Mouse (Mus musculus) E14TG2a.4 (cell line): Measurements from ENCODE around the gene Bcap29.
"Not testable (repeated sequence)": the region's sequence is repeated elsewhere in the genome, so short reads cannot be mapped to it uniquely, and the experiment has no call there.

Experiments
- H3K27me3 ChIP-seq: 2 replicates; pipeline ENCODE4 v1.6.1; 2014; ENCODE audit warnings: low read length, control low read depth; ENCODE audit not compliant: insufficient read depth
- H3K36me3 ChIP-seq: 2 replicates; pipeline ENCODE4 v1.6.1; 2014; ENCODE audit warnings: low read length, control low read depth; ENCODE audit not compliant: insufficient read depth
- H3K4me1 ChIP-seq: replicated peaks from 2 replicates; pipeline ENCODE4 v1.6.1; 2014; ENCODE audit warnings: low read depth, low read length, control low read depth
- H3K4me3 ChIP-seq: replicated peaks from 2 replicates; pipeline ENCODE4 v1.5.1; 2014; ENCODE audit warnings: mild to moderate bottlenecking, low read length
- H3K9me3 ChIP-seq: 2 replicates; pipeline ENCODE4 v1.6.1; 2014; ENCODE audit warnings: low read length, control low read depth
- CTCF ChIP-seq: conservative IDR thresholded peaks from 2 replicates; pipeline ENCODE4 v1.5.1; 2014; ENCODE audit warnings: low read length
- NANOG ChIP-seq: IDR thresholded peaks from 2 replicates; pipeline ENCODE4 v1.6.1; 2014; ENCODE audit warnings: borderline replicate concordance, low read length, mixed read lengths
- POU5F1 ChIP-seq: IDR thresholded peaks from 2 replicates; pipeline ENCODE4 v1.6.1; 2014; ENCODE audit warnings: low read length, borderline replicate concordance

The Bcap29 gene

GRCm38 (mm10) chr12:31592011-31592410 lies 42.4 kb downstream of the Bcap29 start:
- no peak for TF ChIP-seq NANOG
- TF ChIP-seq CTCF: no peak
- TF ChIP-seq POU5F1: no peak
- Histone ChIP-seq H3K4me3 (no peak overlapping the region), H3K36me3 (no peaks in the 10 kb centered on the region), H3K9me3 (peaks cover 8% of the 10 kb centered on the region), H3K27me3 (no peaks in the 10 kb centered on the region), H3K4me1 (peaks cover 16% of the 10 kb centered on the region)

- H3K9me3 ChIP-seq: peaks cover 4% of the 10 kb centered on the region
- H3K4me1 ChIP-seq: no peaks in the 10 kb centered on the region
- no peak for TF ChIP-seq NANOG
- no peak for TF ChIP-seq CTCF
- no peak for TF ChIP-seq POU5F1
- H3K36me3 ChIP-seq: no peaks in the 10 kb centered on the region
- 0 out of 2 replicates have a peak, but pooled peaks cover 3% of the 10 kb centered on the region for H3K27me3 ChIP-seq
- H3K4me3 ChIP-seq: no peak overlapping the region
Measured at GRCm38 (mm10) chr12:31583726-31584125, 50.7 kb downstream of the Bcap29 start.

DNA sequence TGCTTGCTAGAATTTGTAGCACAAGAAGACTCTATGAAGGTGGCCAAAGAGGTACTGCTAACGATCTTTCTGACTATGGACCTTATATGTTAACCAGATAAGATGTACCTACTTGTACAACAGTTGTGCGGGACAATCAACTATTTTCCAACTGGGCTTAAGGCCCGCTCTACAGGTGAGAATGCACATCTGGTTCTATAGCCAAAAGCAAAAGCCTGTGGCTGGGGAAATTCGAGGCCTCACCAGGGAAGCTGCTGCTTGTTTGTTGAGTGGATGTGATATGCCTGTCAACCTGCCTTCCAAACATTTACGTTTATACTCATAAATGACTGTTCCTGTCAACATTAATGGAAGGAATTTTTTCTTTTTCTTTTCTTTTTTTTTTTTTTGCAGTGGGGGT lies 52.4 kb downstream of the Bcap29 start:
- TF ChIP-seq CTCF: no peak
- TF ChIP-seq NANOG: no peak
- no peak for TF ChIP-seq POU5F1
- H3K9me3 ChIP-seq: no peaks in the 10 kb centered on the region
- 0 out of 2 replicates have a peak, but pooled peaks cover 3% of the 10 kb centered on the region for H3K27me3 ChIP-seq
- H3K4me1 ChIP-seq: no peaks in the 10 kb centered on the region
- H3K36me3 ChIP-seq: no peaks in the 10 kb centered on the region
- H3K4me3 ChIP-seq: no peak overlapping the region

- no peak for TF ChIP-seq POU5F1
- Histone ChIP-seq H3K27me3 (0 out of 2 replicates have a peak, but pooled peaks cover 3% of the 10 kb centered on the region), H3K9me3 (no peaks in the 10 kb centered on the region), H3K4me1 (no peaks in the 10 kb centered on the region), H3K4me3 (no peak overlapping the region), H3K36me3 (no peaks in the 10 kb centered on the region)
Measured at GRCm38 (mm10) chr12:31581319-31581810, 53.1 kb downstream of the Bcap29 start.

- Histone ChIP-seq H3K9me3 (no peaks in the 10 kb centered on the region), H3K4me3 (no peak overlapping the region), H3K4me1 (no peaks in the 10 kb centered on the region), H3K36me3 (no peaks in the 10 kb centered on the region), H3K27me3 (0 out of 2 replicates have a peak, but pooled peaks cover 3% of the 10 kb centered on the region)
- TF ChIP-seq NANOG: no peak
Measured at GRCm38 (mm10) chr12:31580634-31581318, 53.7 kb downstream of the Bcap29 start.

DNA sequence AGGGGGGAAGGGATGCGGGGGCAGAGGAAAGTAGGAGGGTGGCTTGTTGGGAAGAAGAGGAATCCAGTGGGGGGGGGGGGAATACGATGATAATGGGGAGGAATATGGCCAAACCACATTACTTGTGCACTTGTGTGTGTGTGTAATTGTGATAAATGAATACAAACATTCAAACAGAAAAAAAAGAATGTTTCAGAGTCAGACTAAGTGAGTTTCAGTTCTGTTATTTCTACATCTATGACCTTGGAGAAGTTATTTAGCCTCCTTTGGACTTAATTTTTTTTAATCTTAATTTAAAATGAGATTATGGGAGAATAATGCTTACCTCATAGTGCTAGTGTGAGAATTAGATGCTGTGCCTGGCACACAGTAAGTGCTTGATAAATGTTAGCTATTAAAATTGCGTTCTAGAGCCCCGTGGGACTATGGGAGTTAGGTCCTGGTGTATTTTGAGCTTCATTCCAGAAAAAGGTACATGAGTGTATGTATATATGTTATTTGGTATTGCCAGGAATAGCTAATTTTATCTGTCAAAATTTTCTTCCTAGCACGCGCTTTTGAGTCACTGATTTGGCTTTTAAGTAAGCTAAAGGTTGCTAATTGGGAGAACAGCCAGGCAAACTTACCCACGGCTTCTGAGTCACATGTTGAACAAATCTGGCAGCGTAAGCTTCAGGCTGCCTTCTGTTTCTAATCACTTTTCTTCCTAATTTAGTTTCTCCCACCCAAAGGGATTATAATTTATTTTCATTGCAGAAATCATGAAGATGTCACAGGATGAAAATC lies 55.6 kb downstream of the Bcap29 start:
- Histone ChIP-seq H3K9me3 (no peaks in the 10 kb centered on the region), H3K27me3 (no peaks in the 10 kb centered on the region), H3K4me3 (no peak overlapping the region), H3K36me3 (no peaks in the 10 kb centered on the region), H3K4me1 (no peaks in the 10 kb centered on the region)
- no peak for TF ChIP-seq CTCF
- TF ChIP-seq NANOG: no peak
- TF ChIP-seq POU5F1: no peak

DNA sequence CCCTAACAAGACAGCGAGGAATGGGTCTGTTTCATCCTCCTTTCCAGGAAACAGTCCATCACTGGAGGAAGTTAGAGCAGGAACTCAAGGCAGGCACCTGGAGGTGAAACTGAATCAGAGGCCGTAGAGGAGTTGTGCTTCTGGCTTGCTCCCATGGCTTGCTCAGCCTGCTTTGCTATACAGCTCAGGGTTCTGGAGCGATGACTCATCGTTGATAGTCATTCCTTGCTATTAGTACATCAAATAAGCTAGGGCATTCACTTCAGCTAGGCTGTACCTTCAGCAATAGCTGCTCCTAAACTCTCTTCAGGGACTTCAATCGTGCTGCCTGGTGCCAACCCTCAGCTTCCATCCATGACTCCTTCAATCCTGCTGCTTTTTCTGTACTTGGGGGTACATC lies 60.0 kb downstream of the Bcap29 start:
- H3K4me3 ChIP-seq: no peak overlapping the region
- TF ChIP-seq POU5F1 (no peak), NANOG (no peak), CTCF (no peak)
- peaks cover 2% of the 10 kb centered on the region; the same call in 1 of the 2 replicates for H3K4me1 ChIP-seq
- no peaks in the 10 kb centered on the region for H3K9me3 ChIP-seq
- no peaks in the 10 kb centered on the region for H3K36me3 ChIP-seq
- no peaks in the 10 kb centered on the region for H3K27me3 ChIP-seq

GRCm38 (mm10) chr12:31569784-31570183 lies 64.7 kb downstream of the Bcap29 start:
- no peaks in the 10 kb centered on the region for H3K27me3 ChIP-seq
- no peaks in the 10 kb centered on the region for H3K9me3 ChIP-seq
- no peak for TF ChIP-seq NANOG
- TF ChIP-seq CTCF: no peak
- no peak for TF ChIP-seq POU5F1
- no peaks in the 10 kb centered on the region for H3K36me3 ChIP-seq
- H3K4me3 ChIP-seq: no peak overlapping the region
- peaks cover 4% of the 10 kb centered on the region; the same call in 1 of the 2 replicates for H3K4me1 ChIP-seq

GRCm38 (mm10) chr12:31568661-31569060 lies 65.8 kb downstream of the Bcap29 start:
- TF ChIP-seq NANOG (no peak), CTCF (no peak), POU5F1 (no peak)
- Histone ChIP-seq H3K9me3 (no peaks in the 10 kb centered on the region), H3K36me3 (no peaks in the 10 kb centered on the region), H3K4me1 (peaks cover 4% of the 10 kb centered on the region; the same call in 1 of the 2 replicates), H3K27me3 (no peaks in the 10 kb centered on the region), H3K4me3 (no peak overlapping the region)

DNA sequence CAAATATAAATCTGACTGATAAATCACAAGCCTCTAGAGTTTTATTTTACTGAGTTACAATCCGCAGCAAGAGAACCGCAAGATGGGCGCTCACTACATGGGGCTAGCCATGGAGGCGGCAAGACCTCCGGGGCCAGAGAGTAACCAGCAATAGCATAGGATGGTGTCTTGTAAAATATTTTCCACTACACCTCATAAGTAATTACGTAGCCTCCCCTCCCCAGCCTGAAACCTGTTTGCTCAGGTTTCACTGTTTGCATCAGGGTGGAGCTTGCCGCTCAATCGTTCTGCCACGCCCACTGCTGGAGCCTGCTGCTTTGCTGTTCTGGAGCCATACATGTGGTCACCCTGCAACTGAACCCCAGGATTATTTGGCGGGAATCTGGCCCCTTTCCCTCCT lies 66.9 kb downstream of the Bcap29 start:
- not testable (repeated sequence) for H3K4me1 ChIP-seq, H3K36me3 ChIP-seq, H3K27me3 ChIP-seq

More for the DNA sequence above, 66.9 kb downstream of the Bcap29 start:
- not testable (repeated sequence) for H3K9me3 ChIP-seq, H3K4me3 ChIP-seq
